Mouse (Mus musculus): ENCODE measurements around the gene Coa4. TPM values are rescaled to one million over a fixed set of nuclear protein-coding genes. Genes with fewer than 3 reads are reported as not detected.

Coa4 gene
- 12.6 TPM for polyA plus RNA-seq (2021)

DNA sequence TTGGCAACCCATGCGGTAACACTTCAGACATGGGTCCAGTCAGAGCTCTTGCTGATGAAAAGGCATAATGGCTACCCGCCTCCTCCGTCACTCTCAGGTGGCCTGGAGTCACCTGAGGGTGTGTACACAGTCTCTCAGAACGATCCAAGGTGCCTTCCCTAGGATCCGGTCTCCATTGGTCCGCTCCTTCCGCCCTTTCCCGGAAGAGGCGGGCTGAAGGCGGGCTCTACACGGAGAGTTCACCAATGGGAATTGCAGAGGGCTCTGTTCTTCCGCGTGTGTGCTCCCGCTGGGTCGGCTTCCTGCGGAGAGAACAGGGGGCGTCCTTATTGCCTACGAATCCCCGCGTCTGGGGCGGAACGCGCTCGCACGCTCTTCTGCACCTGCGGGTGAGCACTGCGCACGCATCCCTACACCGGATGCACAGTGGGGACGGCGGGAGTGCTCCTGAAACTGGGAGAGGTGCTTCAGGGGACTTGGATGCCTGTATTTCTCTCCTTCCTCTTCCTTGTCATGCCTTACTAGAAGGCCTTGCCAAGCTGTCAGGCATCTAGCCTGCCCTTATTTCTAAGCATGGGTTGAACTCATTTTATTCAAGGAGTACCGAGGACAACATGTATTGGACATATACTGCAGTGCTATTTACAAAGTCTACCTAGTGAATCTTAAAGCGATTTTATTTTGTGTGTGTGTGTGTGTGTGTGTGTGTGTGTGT, at the start of gene Coa4:
Coa4 (plus strand) TSS at position 268 of the 715 bp plus-strand sequence.
- DNase-seq (ENCODE audit: low read depth, low spot score) (peak; percentile 56), ATAC-seq (peak; percentile 94)
- H3K27me3 ChIP-seq, result no peaks in the 10 kb centered on the region
- in situ Hi-C loops (cut with MboI; ENCODE audit: low pct_unique_long_range_greater_than_20kb), result no loop called here
- no peak for TF ChIP-seq CTCF (IDR thresholded peaks at IDR 0.05)
- ChIA-PET POLR2A (interaction anchor here (0.6 to 1.2 kb wide), 4 partner anchors 13 to 305 kb away, joined by 3 to 4 read pairs (median 3); no protein-coding TSS in a partner anchor), CTCF (no interaction called here)

- H3K27me3 ChIP-seq, result no peaks in the 10 kb centered on the region
- ChIA-PET CTCF (no interaction called here), POLR2A (interaction anchor here (0.7 kb wide), 1 partner anchor 14 kb away, joined by 3 read pairs; no protein-coding TSS in a partner anchor)
- in situ Hi-C loops (cut with MboI; ENCODE audit: low pct_unique_long_range_greater_than_20kb), result no loop called here
- ATAC-seq (no peak), DNase-seq (ENCODE audit: low read depth, low spot score) (no peak)
- TF ChIP-seq CTCF (IDR thresholded peaks at IDR 0.05), result no peak
Measured at GRCm38 (mm10) chr7:100487301-100487700, 49.6 kb upstream of the Coa4 start.

GRCm38 (mm10) chr7:100488474-100489048, 48.3 kb upstream of the Coa4 start:
- DNase-seq (ENCODE audit: low read depth, low spot score), result no peak
- CTCF ChIA-PET, result no interaction called here
- in situ Hi-C loops (cut with MboI; ENCODE audit: low pct_unique_long_range_greater_than_20kb), result no loop called here
- POLR2A ChIA-PET, result no interaction called here
- no peak for ATAC-seq
- no peak for TF ChIP-seq CTCF (IDR thresholded peaks at IDR 0.05)
- H3K27me3 ChIP-seq, result no peaks in the 10 kb centered on the region

DNA sequence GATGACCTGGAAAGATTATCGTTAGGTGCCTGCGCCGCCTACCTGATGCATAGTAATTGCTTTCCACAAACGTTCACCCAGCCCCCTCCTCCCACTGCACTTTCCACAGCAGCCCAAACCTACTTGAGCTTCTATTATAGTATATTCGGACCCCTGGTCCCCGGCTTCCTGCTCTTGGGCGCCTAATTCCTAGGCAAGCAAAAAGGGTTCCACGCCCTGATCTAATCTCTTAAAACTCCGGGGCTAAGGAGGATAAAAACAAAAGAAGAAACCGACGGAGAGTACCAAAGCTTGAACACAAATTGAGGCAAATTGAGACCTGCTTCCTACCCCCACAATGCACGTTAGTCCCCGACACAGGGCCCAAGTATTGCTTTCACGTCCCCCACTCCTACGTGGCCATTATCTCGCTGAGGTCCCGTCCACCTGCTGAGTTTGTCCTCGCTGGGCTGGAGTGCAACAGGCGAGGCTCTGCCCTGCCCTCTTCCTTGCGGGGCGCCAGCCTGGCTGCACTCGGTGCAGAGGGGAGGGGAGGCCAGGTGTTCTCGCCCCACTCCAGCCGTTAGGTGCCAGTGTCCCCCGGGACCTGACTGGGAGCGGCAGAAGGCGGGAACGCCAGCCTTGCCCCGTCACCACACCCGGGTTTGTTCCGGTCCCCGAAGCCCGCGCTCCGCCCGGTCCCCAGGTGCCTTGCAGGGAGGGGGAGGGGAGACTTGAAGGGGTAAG, 44.3 kb upstream of the Coa4 start:
- TF ChIP-seq CTCF (IDR thresholded peaks at IDR 0.05), result no peak
- no peaks in the 10 kb centered on the region for H3K27me3 ChIP-seq
- in situ Hi-C loops (cut with MboI; ENCODE audit: low pct_unique_long_range_greater_than_20kb), result no loop called here
- ChIA-PET POLR2A (no interaction called here), CTCF (no interaction called here)
- no peak for DNase-seq (ENCODE audit: low read depth, low spot score)
- ATAC-seq, result no peak

GRCm38 (mm10) chr7:100493117-100493483, 43.8 kb upstream of the Coa4 start, which contains the start of gene Ucp2:
Gene Ucp2, plus strand, starts transcription at chr7:100493337.
- CTCF ChIA-PET, result no interaction called here
- in situ Hi-C loops (cut with MboI; ENCODE audit: low pct_unique_long_range_greater_than_20kb), result no loop called here

GRCm38 (mm10) chr7:100493484-100494414, 43.1 kb upstream of the Coa4 start:
- ChIA-PET CTCF (interaction anchor here (1.1 kb wide), 1 partner anchor 13 kb away, joined by 3 read pairs; no protein-coding TSS in a partner anchor), POLR2A (no interaction called here)
- TF ChIP-seq CTCF (IDR thresholded peaks at IDR 0.05), result no peak
- ATAC-seq (peak; percentile 17), DNase-seq (ENCODE audit: low read depth, low spot score) (peak; percentile 41)
- in situ Hi-C loops (cut with MboI; ENCODE audit: low pct_unique_long_range_greater_than_20kb), result no loop called here
- no peaks in the 10 kb centered on the region for H3K27me3 ChIP-seq

More at GRCm38 (mm10) chr7:100493117-100493483, 43.8 kb upstream of the Coa4 start, which contains the start of gene Ucp2:
- no peaks in the 10 kb centered on the region for H3K27me3 ChIP-seq
- DNase-seq (ENCODE audit: low read depth, low spot score) (no peak), ATAC-seq (no peak)
- no peak for TF ChIP-seq CTCF (IDR thresholded peaks at IDR 0.05)
- POLR2A ChIA-PET, result no interaction called here

DNA sequence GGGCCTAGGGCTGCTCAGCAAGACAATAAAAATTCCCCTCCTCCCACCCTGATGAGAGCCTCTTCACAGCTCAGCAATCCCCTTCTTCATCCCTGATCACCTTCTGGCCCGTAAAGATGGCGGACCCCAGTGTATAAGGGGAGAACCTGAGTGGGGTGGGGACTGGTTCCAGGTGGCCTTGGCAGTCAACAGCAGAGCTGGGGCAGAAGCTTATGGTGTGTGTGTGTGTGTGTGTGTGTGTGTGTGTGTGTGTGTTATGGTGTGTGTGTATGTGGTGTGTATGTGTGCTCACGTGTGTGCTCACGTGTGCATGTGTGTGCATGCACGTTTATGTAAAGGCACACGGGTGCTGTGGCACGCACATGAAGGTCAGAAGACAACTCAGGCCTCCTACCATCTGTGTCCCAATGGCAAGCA, 42.4 kb upstream of the Coa4 start:
- DNase-seq (ENCODE audit: low read depth, low spot score) (no peak), ATAC-seq (no peak)
- no peak for TF ChIP-seq CTCF (IDR thresholded peaks at IDR 0.05)
- in situ Hi-C loops (cut with MboI; ENCODE audit: low pct_unique_long_range_greater_than_20kb), result no loop called here
- ChIA-PET CTCF (interaction anchor here (1.1 kb wide), 1 partner anchor 12 kb away, joined by 3 read pairs; no protein-coding TSS in a partner anchor), POLR2A (no interaction called here)
- no peaks in the 10 kb centered on the region for H3K27me3 ChIP-seq

GRCm38 (mm10) chr7:100495042-100495441, 41.8 kb upstream of the Coa4 start:
- CTCF ChIA-PET, result interaction anchor here (1.1 kb wide), 1 partner anchor 12 kb away, joined by 3 read pairs; no protein-coding TSS in a partner anchor
- ATAC-seq, result no peak

GRCm38 (mm10) chr7:100495581-100496251, 41.2 kb upstream of the Coa4 start:
- H3K27me3 ChIP-seq, result no peaks in the 10 kb centered on the region
- POLR2A ChIA-PET, result no interaction called here
- CTCF ChIA-PET, result no interaction called here

More at GRCm38 (mm10) chr7:100495042-100495441, 41.8 kb upstream of the Coa4 start:
- no peaks in the 10 kb centered on the region for H3K27me3 ChIP-seq
- POLR2A ChIA-PET, result interaction anchor here (0.7 kb wide), 1 partner anchor 122 kb away, joined by 3 read pairs; no protein-coding TSS in a partner anchor
- in situ Hi-C loops (cut with MboI; ENCODE audit: low pct_unique_long_range_greater_than_20kb), result no loop called here
- TF ChIP-seq CTCF (IDR thresholded peaks at IDR 0.05), result no peak
- no peak for DNase-seq (ENCODE audit: low read depth, low spot score)

More at GRCm38 (mm10) chr7:100495581-100496251, 41.2 kb upstream of the Coa4 start:
- peak; percentile 18 for ATAC-seq
- DNase-seq (ENCODE audit: low read depth, low spot score), result no peak
- in situ Hi-C loops (cut with MboI; ENCODE audit: low pct_unique_long_range_greater_than_20kb), result no loop called here
- no peak for TF ChIP-seq CTCF (IDR thresholded peaks at IDR 0.05)
